10 mouse cellular contexts compared by ENCODE assay signal in genomic region chr17:80800454-80800853, GRCm38 (mm10).
DNase-seq lines count a peak whose midpoint lies in the region; ATAC-seq and TF ChIP-seq lines count a peak whose summit lies in the region.
"Had no signal": no experiment of that assay in that cellular context is flagged by ENCODE, and none has a peak within 500 bp of the region (broad histone marks: within the 10 kb centered on the region; RNA-seq: fewer than 3 reads in every experiment).

No protein-coding gene starts in this region.

- 67% methylated on average over 5 of the region's 5 CpGs for WGBS in heart, embryonic 15.5 days

- peak overlapping the region; percentile 81 for H3K27ac ChIP-seq in heart, embryonic 15.5 days
- peak overlapping the region; percentile 77 for H3K27ac ChIP-seq in cortical plate, adult 2 months (ENCODE audit: insufficient read depth, low read length)
- H3K27ac ChIP-seq: macrophage had no signal

- H3K27me3 ChIP-seq in heart, embryonic 15.5 days, result no peaks in the 10 kb centered on the region

- H3K36me3 ChIP-seq in heart, embryonic 15.5 days, result no peaks in the 10 kb centered on the region

- DNase-seq in heart, postnatal 36 days, result no peak
- DNase-seq in 3T3-L1 (ENCODE audit: low read depth, low spot score) (peak; percentile 43), ES-CJ7 (ENCODE audit: low read depth, low spot score) (peak; percentile 36)
- DNase-seq in right cerebral cortex, postnatal 4 days, result no peak
- no peak for DNase-seq in retina, postnatal 1 day
- DNase-seq: kidney, postnatal 25 days; thymus, postnatal 4 days had no signal

- intact Hi-C loops in heart, postnatal 36 days (cut with DNase I), result loop anchor here (2.0 to 5.0 kb wide), 3 partner anchors 48 to 118 kb away; no protein-coding TSS in a partner anchor

- H3K9me3 ChIP-seq in heart, embryonic 15.5 days (replicated peaks), result no peaks in the 10 kb centered on the region

- H3K4me3 ChIP-seq in heart, embryonic 15.5 days, result no peak overlapping the region
- no peak overlapping the region for H3K4me3 ChIP-seq in cortical plate, adult 2 months (ENCODE audit: insufficient read depth, low read length)

- ATAC-seq in heart, embryonic 15.5 days (replicated peaks; ENCODE audit: insufficient number of reproducible peaks, insufficient read depth, low FRiP score, low read depth), result no peak

- H3K4me1 ChIP-seq in heart, embryonic 15.5 days (replicated peaks), result peaks cover 29% of the 10 kb centered on the region
- H3K4me1 ChIP-seq in cortical plate, adult 2 months (ENCODE audit: control insufficient read depth, insufficient read depth, low read length), result peaks cover 4% of the 10 kb centered on the region

- H3K9ac ChIP-seq in heart, embryonic 15.5 days, result no peak overlapping the region

- no peak overlapping the region for H3K4me2 ChIP-seq in heart, embryonic 15.5 days

- TF ChIP-seq CTCF in cortical plate, adult 2 months (IDR thresholded peaks at IDR 0.05; ENCODE audit: extremely low read depth, insufficient read depth, low read length), result no peak

- no peak for TF ChIP-seq POLR2A in cortical plate, adult 2 months (IDR thresholded peaks at IDR 0.05; ENCODE audit: extremely low read depth, insufficient read depth, low read length)

Comparison
In these comparisons a context has a peak if more than half of its experiments do, and no peak if none do; other contexts are left out.
1. DNase-seq: peak in 3T3-L1 (single experiment) and ES-CJ7 (single experiment); none in heart, postnatal 36 days (0 of 2), right cerebral cortex, postnatal 4 days (single experiment) and retina, postnatal 1 day (single experiment).